Mouse (Mus musculus): Measurements from ENCODE around the gene Styx.

The Styx gene

DNA sequence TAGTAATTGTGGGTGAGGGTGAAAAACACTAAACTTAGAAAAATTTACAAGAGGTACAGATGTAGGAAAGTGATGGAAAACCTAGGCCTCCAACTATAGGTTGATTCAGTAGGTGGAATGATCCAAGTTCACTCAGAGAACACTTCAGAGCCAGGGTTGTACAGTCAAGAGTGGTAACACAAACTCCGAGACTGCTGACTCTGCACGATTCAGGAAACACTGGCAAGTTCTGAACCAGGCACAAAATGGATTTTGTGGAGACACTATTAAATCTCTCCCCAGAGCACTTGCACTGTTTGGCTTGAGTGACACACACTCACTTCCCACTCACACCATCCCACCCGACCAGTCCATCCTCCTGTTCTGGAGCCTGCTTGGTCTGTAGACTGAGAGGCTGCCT is 27.6 kb upstream of the Styx start:
- CTCF ChIA-PET = no interaction called here
- POLR2A ChIA-PET = interaction anchor here in 1 of 4 experiments (2.7 kb wide), 1 partner anchor 11 kb away, joined by 10 read pairs; no protein-coding TSS in a partner anchor

DNA sequence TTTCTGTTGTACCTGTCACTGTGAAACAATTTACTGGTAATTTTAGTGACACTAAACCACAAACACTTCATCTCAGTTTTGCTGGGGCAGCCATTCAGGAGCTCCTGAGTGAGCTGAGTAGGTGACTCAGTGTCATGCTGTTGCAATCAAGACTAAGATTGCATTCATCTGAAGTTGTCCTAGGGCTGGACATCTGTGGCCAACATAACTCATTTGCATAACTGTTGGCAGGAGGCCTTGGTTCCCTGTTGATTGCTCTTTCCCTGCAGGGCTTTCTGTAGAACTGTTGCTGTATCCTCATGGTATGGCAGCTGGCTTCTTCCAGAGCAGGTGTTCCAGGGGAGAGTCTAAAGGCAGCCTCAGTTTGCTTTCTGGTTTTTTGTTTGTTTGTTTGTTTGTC is 25.4 kb upstream of the Styx start:
- POLR2A ChIA-PET = interaction anchor here in 3 of 4 experiments (0.7 to 2.1 kb wide), 12 partner anchors 9 to 120 kb away, joined by 3 to 5 read pairs (median 3); partner anchors contain the start of genes Styx (in 1 of the 3) and Txndc16 (in 1 of the 3)

GRCm38 (mm10) chr14:45328072-45328713 is 22.7 kb upstream of the Styx start:
- ChIA-PET POLR2A (interaction anchor here (0.6 to 11.0 kb wide), 26 partner anchors 9 to 329 kb away, joined by 3 to 207 read pairs (median 14); partner anchors contain the start of genes Ero1l (in 3 of the 4), Gpr137c (in 2 of the 4), Styx (in 2 of the 4) and Txndc16 (in 1 of the 4)), CTCF (interaction anchor here (0.6 to 2.5 kb wide), 23 partner anchors 9 to 329 kb away, joined by 3 to 67 read pairs (median 6); partner anchors contain the start of genes Ero1l (in 3 of the 4), Styx (in 2 of the 4) and Ddhd1 (in 1 of the 4))

More for the DNA sequence above, 25.4 kb upstream of the Styx start:
- CTCF ChIA-PET = interaction anchor here in 3 of 4 experiments (0.5 to 1.8 kb wide), 3 partner anchors 25 to 108 kb away, joined by 3 to 7 read pairs (median 4); partner anchors contain the start of gene Styx (in 1 of the 3)

GRCm38 (mm10) chr14:45329018-45329588 is 21.8 kb upstream of the Styx start:
- ChIA-PET CTCF (interaction anchor here (0.5 to 2.5 kb wide), 58 partner anchors 8 to 1447 kb away, joined by 3 to 67 read pairs (median 4); partner anchors contain the start of genes Ero1l (in 3 of the 4), Styx (in 3 of the 4) and Ddhd1 (in 1 of the 4)), POLR2A (interaction anchor here (0.6 to 11.0 kb wide), 62 partner anchors 8 to 1746 kb away, joined by 3 to 207 read pairs (median 6); partner anchors contain the start of genes Ero1l (in 3 of the 4), Gpr137c (in 3 of the 4), Styx (in 3 of the 4) and Ddhd1 (in 1 of the 4))

DNA sequence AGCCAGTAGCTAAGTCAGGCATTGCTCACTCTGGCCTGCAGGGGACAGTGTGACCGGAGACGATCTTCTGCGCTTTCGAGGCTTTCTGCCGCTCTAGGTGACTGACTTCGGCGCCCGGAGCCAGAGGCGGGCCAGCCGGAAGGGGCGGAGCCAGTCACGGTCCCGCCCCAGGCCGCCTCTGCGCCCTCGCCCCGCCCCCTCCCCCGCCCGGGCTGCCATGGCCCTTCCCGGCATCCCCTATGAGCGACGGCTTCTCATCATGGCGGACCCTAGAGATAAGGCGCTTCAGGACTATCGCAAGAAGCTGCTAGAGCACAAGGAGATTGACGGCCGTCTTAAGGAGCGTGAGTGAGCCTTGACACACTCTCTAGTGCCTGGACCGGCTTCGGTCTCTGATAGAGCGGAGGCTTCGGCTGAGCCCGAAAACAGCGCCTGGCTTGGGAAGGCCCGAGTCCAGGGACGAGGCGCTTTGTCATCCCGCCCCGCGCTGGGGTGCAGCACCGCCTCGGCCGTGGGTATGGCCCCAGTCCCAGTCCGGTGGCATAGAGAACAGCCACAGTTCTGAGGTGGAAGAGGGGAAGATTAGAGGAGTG is 21.2 kb upstream of the Styx start, which contains the start of gene Psmc6:
Gene Psmc6, plus strand, starts transcription at position 200 of the 593 bp plus-strand sequence.
- CTCF ChIA-PET = interaction anchor here (0.5 to 2.5 kb wide), 51 partner anchors 9 to 1056 kb away, joined by 3 to 67 read pairs (median 4); partner anchors contain the start of genes Ero1l (in 3 of the 4), Styx (in 3 of the 4) and Ddhd1 (in 1 of the 4)
- POLR2A ChIA-PET = interaction anchor here (0.6 to 11.0 kb wide), 65 partner anchors 8 to 1746 kb away, joined by 3 to 207 read pairs (median 5); partner anchors contain the start of genes Styx (in 4 of the 4), Ero1l (in 3 of the 4), Gpr137c (in 3 of the 4) and Ddhd1 (in 1 of the 4)

GRCm38 (mm10) chr14:45364211-45365195 is 13.6 kb downstream of the Styx start:
- POLR2A ChIA-PET = interaction anchor here in 3 of 4 experiments (0.9 to 8.0 kb wide), 25 partner anchors 8 to 293 kb away, joined by 3 to 101 read pairs (median 5); partner anchors contain the start of genes Psmc6 (in 2 of the 3), Styx (in 2 of the 3), Ddhd1 (in 1 of the 3) and Ero1l (in 1 of the 3)
- CTCF ChIA-PET = interaction anchor here (0.6 to 3.3 kb wide), 10 partner anchors 14 to 272 kb away, joined by 3 to 14 read pairs (median 4); partner anchors contain the start of genes Psmc6 (in 2 of the 4) and Styx (in 1 of the 4)

GRCm38 (mm10) chr14:45365196-45365587 is 14.3 kb downstream of the Styx start:
- ChIA-PET POLR2A (interaction anchor here in 3 of 4 experiments (0.7 to 8.0 kb wide), 25 partner anchors 8 to 292 kb away, joined by 3 to 101 read pairs (median 5); partner anchors contain the start of genes Psmc6 (in 2 of the 3), Styx (in 2 of the 3), Ddhd1 (in 1 of the 3) and Ero1l (in 1 of the 3)), CTCF (interaction anchor here (0.6 to 3.3 kb wide), 7 partner anchors 21 to 271 kb away, joined by 3 to 14 read pairs (median 3); partner anchors contain the start of gene Psmc6 (in 2 of the 4))

- ChIA-PET POLR2A (interaction anchor here in 2 of 4 experiments (0.9 to 2.2 kb wide), 10 partner anchors 10 to 49 kb away, joined by 3 to 13 read pairs (median 4); partner anchors contain the start of gene Styx (in 1 of the 2)), CTCF (interaction anchor here in 1 of 4 experiments (1.3 kb wide), 1 partner anchor 16 kb away, joined by 3 read pairs; no protein-coding TSS in a partner anchor)
Observed at GRCm38 (mm10) chr14:45378771-45379170, 27.9 kb downstream of the Styx start.

GRCm38 (mm10) chr14:45380756-45381155 is 29.9 kb downstream of the Styx start:
- CTCF ChIA-PET = interaction anchor here in 1 of 4 experiments (1.6 kb wide), 1 partner anchor 52 kb away, joined by 7 read pairs; no protein-coding TSS in a partner anchor
- POLR2A ChIA-PET = interaction anchor here in 2 of 4 experiments (1.0 to 1.9 kb wide), 3 partner anchors 11 to 37 kb away, joined by 3 to 5 read pairs (median 4); no protein-coding TSS in a partner anchor

- POLR2A ChIA-PET = interaction anchor here in 1 of 4 experiments (1.0 to 1.3 kb wide), 2 partner anchors 18 to 51 kb away, joined by 4 to 5 read pairs; no protein-coding TSS in a partner anchor
Observed at GRCm38 (mm10) chr14:45382912-45383311, 32.0 kb downstream of the Styx start.

DNA sequence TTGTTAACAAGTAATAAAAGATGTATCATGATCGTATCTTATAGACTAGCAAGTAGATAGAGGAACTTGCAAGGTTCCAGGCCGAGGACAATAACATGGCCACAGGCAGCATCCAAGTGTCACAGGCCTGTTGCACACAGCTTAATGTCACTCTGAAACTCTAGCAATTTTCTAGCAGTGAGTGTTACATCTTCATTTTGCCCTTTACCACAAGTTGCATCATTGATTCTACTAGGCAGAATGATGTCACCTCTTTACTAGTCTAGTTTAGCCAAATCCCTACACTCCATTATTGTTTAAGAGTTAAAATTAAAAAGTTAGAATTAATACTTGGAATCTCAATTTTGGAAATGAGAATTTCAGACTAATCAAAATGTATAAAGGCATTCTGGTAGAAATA is 34.7 kb downstream of the Styx start:
- POLR2A ChIA-PET = interaction anchor here in 3 of 4 experiments (0.6 to 5.5 kb wide), 12 partner anchors 16 to 271 kb away, joined by 3 to 57 read pairs (median 4); partner anchors contain the start of genes Psmc6 (in 2 of the 3), Styx (in 2 of the 3) and Gpr137c (in 1 of the 3)
- CTCF ChIA-PET = no interaction called here

More at GRCm38 (mm10) chr14:45382912-45383311, 32.0 kb downstream of the Styx start:
- CTCF ChIA-PET = interaction anchor here in 2 of 4 experiments (0.6 kb wide), 2 partner anchors 10 to 413 kb away, joined by 3 to 6 read pairs; no protein-coding TSS in a partner anchor

DNA sequence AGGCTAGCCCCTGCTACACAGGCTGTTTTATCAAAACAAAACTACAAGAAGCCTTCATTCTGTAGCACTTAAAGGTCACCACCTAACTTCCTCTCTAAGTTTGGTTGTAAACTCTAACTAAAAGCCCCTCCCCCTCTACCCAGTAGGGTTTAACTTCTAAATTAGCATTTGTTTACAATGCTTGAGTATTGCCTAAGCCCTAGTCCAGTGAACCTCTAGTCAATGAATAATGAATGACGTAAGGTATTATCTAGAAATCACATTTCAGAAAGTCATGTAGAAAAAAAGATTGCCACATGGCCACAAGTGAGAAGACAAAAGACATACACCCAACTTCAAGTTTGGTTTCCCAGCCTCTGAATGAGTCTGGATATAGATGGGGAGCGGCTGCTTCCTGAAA is 36.6 kb downstream of the Styx start:
- ChIA-PET POLR2A (interaction anchor here in 3 of 4 experiments (0.8 to 5.5 kb wide), 12 partner anchors 10 to 270 kb away, joined by 3 to 57 read pairs (median 8); partner anchors contain the start of genes Ero1l (in 2 of the 3), Ddhd1 (in 1 of the 3) and Styx (in 1 of the 3)), CTCF (no interaction called here)

- ChIA-PET CTCF (interaction anchor here in 3 of 4 experiments (0.5 to 1.0 kb wide), 4 partner anchors 9 to 59 kb away, joined by 3 read pairs; partner anchors contain the start of gene Psmc6 (in 2 of the 3)), POLR2A (interaction anchor here (0.6 to 5.5 kb wide), 49 partner anchors 9 to 269 kb away, joined by 3 to 57 read pairs (median 4); partner anchors contain the start of genes Ero1l (in 3 of the 4), Styx (in 3 of the 4), Ddhd1 (in 2 of the 4) and Gpr137c (in 2 of the 4))
Observed at GRCm38 (mm10) chr14:45388345-45389181, 37.7 kb downstream of the Styx start.

DNA sequence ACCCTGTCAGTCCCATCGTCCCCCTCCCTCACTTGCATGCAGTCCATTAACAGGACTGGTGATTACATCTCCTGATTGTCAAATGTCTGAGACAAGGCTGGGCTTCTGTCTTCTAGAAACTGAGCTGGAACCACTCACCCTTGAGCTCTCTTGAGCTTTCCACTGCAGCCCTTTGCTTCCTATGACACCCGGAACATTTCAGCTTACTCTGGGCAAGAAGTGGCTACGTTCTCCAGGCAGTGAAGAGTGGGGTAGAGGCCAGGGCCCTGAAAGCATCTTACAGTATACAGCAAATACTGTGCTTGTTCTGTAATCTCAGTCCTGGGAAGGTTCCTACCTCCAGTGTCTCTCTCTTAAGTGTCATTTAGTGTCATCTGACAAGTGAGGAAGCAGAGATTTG is 38.3 kb downstream of the Styx start:
- ChIA-PET POLR2A (interaction anchor here (0.6 to 5.5 kb wide), 39 partner anchors 9 to 269 kb away, joined by 3 to 57 read pairs (median 4); partner anchors contain the start of genes Ero1l (in 3 of the 4), Ddhd1 (in 2 of the 4), Psmc6 (in 2 of the 4) and Styx (in 2 of the 4)), CTCF (interaction anchor here in 2 of 4 experiments (0.6 to 1.0 kb wide), 4 partner anchors 9 to 60 kb away, joined by 3 read pairs; partner anchors contain the start of gene Psmc6 (in 2 of the 2))
